Mouse (Mus musculus) liver, embryonic 14.5 days (tissue): ENCODE measurements around the gene Csad. TPM values are rescaled to one million over a fixed set of nuclear protein-coding genes. Genes with fewer than 3 reads are reported as not detected.

ENCODE experiments used
- ATAC-seq: fragments of 200-750 bp; cut with Nextera tagmentation; 2 replicates; pipeline ENCODE4 v1.8.0; 2017; ENCODE audit warnings: moderate number of reproducible peaks, mild to moderate bottlenecking, moderate library complexity; ENCODE audit not compliant: insufficient read depth
- DNase-seq, 3 experiments: peaks; one replicate each; pipeline ENCODE4 v3.0.0-alpha.2; 2012 to 2013; ENCODE audit warnings: low read depth in 3 of 3, low spot score in 3 of 3
- H3K27ac ChIP-seq: fragments of 300-500 bp; sonication (generic); 2 replicates; pipeline ENCODE4 v1.5.1; 2014; ENCODE audit warnings: moderate library complexity, mild to moderate bottlenecking, control low read depth, inconsistent platforms
- H3K27me3 ChIP-seq: fragments of 300-500 bp; sonication (generic); 2 replicates; pipeline ENCODE4 v1.6.1; 2014; ENCODE audit warnings: mild to moderate bottlenecking, low read length, moderate library complexity; ENCODE audit not compliant: control insufficient read depth, insufficient read depth
- H3K36me3 ChIP-seq: fragments of 300-500 bp; sonication (generic); replicated peaks from 2 replicates; pipeline ENCODE4 v1.6.1; 2014; ENCODE audit warnings: low read depth; ENCODE audit not compliant: control insufficient read depth, insufficient read depth
- H3K4me1 ChIP-seq, 2 experiments: fragments of 200-500 bp in 1 of 2; fragments of 300-500 bp in 1 of 2; sonication (generic) in 1 of 2; replicated peaks; 2 replicates each; pipeline ENCODE4 v1.6.1; 2012 to 2014; ENCODE audit warnings: antibody characterized with exemption in 1 of 2, inconsistent platforms in 1 of 2, low read length in 1 of 2; ENCODE audit not compliant: control insufficient read depth in 2 of 2, insufficient read depth in 2 of 2
- H3K4me2 ChIP-seq: fragments of 300-500 bp; sonication (generic); 2 replicates; pipeline ENCODE4 v1.6.1; 2014; ENCODE audit warnings: low read depth, mild to moderate bottlenecking, control low read depth, moderate library complexity
- H3K4me3 ChIP-seq, 2 experiments: fragments of 200-500 bp in 1 of 2; fragments of 300-500 bp in 1 of 2; sonication (generic) in 1 of 2; 2 replicates each; pipeline ENCODE4 v1.5.1; 2012 to 2014; ENCODE audit warnings: low read depth in 2 of 2, low read length in 2 of 2, mild to moderate bottlenecking in 2 of 2, control low read depth in 1 of 2, inconsistent platforms in 1 of 2, moderate library complexity in 1 of 2; ENCODE audit not compliant: insufficient read depth in 1 of 2
- H3K9ac ChIP-seq: fragments of 300-500 bp; sonication (generic); replicated peaks from 2 replicates; pipeline ENCODE4 v1.6.1; 2014; ENCODE audit warnings: mild to moderate bottlenecking, control low read depth, moderate library complexity
- H3K9me3 ChIP-seq: fragments of 300-500 bp; sonication (generic); 2 replicates; pipeline ENCODE4 v1.6.1; 2016; ENCODE audit warnings: low read length, mixed read lengths; ENCODE audit not compliant: control insufficient read depth
- CTCF ChIP-seq: IDR thresholded peaks from 2 replicates; pipeline ENCODE4 v1.5.1; 2016; ENCODE audit warnings: antibody characterized with exemption, low read depth, control low read depth
- EP300 ChIP-seq: IDR thresholded peaks from 2 replicates; pipeline ENCODE4 v1.6.1; 2016; ENCODE audit warnings: antibody characterized with exemption, low read depth
- WGBS: fragments of 180-500 bp; shearing (Covaris S2); extraction: QIAGEN DNeasy Blood & Tissue Kit; methylation state at CpG from one replicate; pipeline ENCODE4 v1.1.7; 2014; ENCODE audit not compliant: insufficient replicate concordance; 5-methylcytosine and 5-hydroxymethylcytosine counted together
- polyA plus RNA-seq, 2 experiments: library from polyadenylated mRNA; depleted of rRNA in 1 of 2; stranded (reverse) in 1 of 2; unstranded in 1 of 2; fragments of >200 nt; fragmentation: Nextera tagmentation in 1 of 2; extraction: Ambion mirVana in 1 of 2; gene quantifications; 2 replicates each; pipeline versions ENCODE4 v1.2.1 to v1.2.3; 2012 to 2014

Csad gene
- polyA plus RNA-seq, 2 experiments = 17.9 to 24.0 TPM

DNA sequence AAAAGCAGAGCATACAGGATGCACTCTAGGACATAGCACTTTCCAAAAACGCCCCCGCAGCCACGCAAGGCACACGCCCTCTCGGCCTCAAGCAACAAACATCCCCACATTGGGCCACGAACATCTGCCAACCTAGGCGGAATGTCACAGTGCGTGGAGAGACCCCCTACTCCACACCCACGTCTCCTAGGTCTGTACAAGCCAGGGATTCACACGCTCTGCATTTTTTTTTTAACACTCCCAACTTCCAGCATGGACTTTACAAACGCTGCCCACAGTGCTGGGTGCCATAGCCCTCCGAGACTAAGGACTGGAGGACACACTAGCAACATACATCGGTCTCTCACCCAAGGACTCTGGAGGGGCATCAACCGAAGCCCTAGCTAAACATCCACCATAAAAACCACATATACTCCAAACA lies 40.9 kb upstream of the Csad start:
- Histone ChIP-seq H3K4me1 (peaks cover 0 to 15% of the 10 kb centered on the region in 2 experiments; a peak in 2 of 4 replicates), H3K9ac (no peak overlapping the region), H3K4me2 (peak overlapping the region; percentile 62), H3K27me3 (peaks cover 71% of the 10 kb centered on the region), H3K27ac (no peak overlapping the region), H3K9me3 (no peaks in the 10 kb centered on the region), H3K4me3 (peak overlapping the region; percentile 51 to 64), H3K36me3 (no peaks in the 10 kb centered on the region)
- DNase-seq (no peak), ATAC-seq (no peak)
- TF ChIP-seq CTCF (no peak), EP300 (no peak)
- WGBS = 17% methylated on average over 14 of the region's 14 CpGs

- WGBS = 41% methylated on average over 19 of the region's 19 CpGs
- ATAC-seq = no peak
- Histone ChIP-seq H3K36me3 (no peaks in the 10 kb centered on the region), H3K27ac (no peak overlapping the region), H3K4me3 (peak overlapping the region; percentile 9 to 51; a peak in 1 of 4 replicates), H3K9me3 (no peaks in the 10 kb centered on the region), H3K4me2 (peak overlapping the region; percentile 62), H3K27me3 (peaks cover 64% of the 10 kb centered on the region), H3K4me1 (peaks cover 0 to 15% of the 10 kb centered on the region in 2 experiments; a peak in 2 of 4 replicates), H3K9ac (no peak overlapping the region)
- DNase-seq = no peak
- no peak for TF ChIP-seq EP300
- TF ChIP-seq CTCF = no peak
These were observed 40.0 kb upstream of the Csad start for GRCm38 (mm10) chr15:102244306-102245191.

GRCm38 (mm10) chr15:102243229-102244190 lies 39.0 kb upstream of the Csad start:
- peaks cover 0 to 15% of the 10 kb centered on the region in 2 experiments; a peak in 2 of 4 replicates for H3K4me1 ChIP-seq
- WGBS = 13% methylated on average over 22 of the region's 22 CpGs
- no peaks in the 10 kb centered on the region for H3K9me3 ChIP-seq
- no peak for TF ChIP-seq CTCF
- no peak for TF ChIP-seq EP300
- peak overlapping the region; percentile 40 for H3K4me2 ChIP-seq
- no peak overlapping the region for H3K9ac ChIP-seq
- DNase-seq = no peak
- H3K36me3 ChIP-seq = no peaks in the 10 kb centered on the region
- no peak for ATAC-seq
- H3K4me3 ChIP-seq = peak overlapping the region in 1 of 2 experiments; percentile 12; a peak in 1 of 4 replicates
- peaks cover 54% of the 10 kb centered on the region for H3K27me3 ChIP-seq
- H3K27ac ChIP-seq = no peak overlapping the region

DNA sequence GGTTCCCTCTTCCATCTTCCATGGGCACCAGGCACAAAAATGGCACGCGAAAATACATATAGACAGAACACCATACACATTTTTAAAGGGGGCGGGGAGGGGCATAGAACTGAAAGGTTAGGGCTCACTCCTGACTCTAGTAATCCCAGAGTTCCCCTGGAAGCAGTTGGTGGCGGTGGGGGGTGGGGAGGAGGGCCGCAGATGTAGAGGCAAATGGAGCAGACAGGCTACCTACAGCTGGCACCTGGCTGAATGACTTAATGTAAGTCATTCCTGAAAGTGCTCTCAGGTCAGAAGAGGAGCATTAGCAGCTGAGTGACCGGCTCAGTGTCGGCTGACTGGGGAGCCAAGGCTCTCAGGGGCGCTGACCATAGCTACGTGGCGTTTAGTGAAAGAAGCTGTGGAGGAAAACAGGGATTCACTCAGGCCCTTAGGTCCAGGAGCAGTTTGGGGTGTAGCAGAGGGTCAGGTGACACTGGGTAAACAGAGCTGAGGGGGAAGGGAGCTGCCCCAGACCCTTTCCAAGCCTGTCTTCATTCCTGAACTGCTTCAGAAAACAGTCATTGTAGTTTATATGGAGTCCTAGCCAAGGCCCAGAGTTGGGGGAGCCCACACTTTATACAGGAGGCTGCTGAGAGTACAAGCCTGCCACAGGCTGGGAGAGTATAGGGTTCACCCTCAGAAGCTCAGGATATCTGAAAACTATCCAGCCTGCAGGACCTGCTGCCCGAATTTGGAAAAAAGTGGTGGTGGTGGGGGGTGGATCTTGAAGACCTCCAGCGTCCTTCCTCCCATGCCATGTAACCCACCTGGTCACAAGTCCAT lies 38.1 kb upstream of the Csad start:
- H3K36me3 ChIP-seq = no peaks in the 10 kb centered on the region
- WGBS = 51% methylated on average over 12 of the region's 12 CpGs
- ATAC-seq (no peak), DNase-seq (no peak)
- no peak overlapping the region for H3K27ac ChIP-seq
- peak overlapping the region; percentile 40; the same call in 1 of the 2 replicates for H3K4me2 ChIP-seq
- peaks cover 45% of the 10 kb centered on the region for H3K27me3 ChIP-seq
- H3K9me3 ChIP-seq = no peaks in the 10 kb centered on the region
- H3K4me1 ChIP-seq = peaks cover 0 to 14% of the 10 kb centered on the region in 2 experiments; a peak in 2 of 4 replicates
- no peak for TF ChIP-seq EP300
- TF ChIP-seq CTCF = no peak
- no peak overlapping the region for H3K9ac ChIP-seq
- no peak overlapping the region for H3K4me3 ChIP-seq
